Mouse (Mus musculus): ENCODE measurements around the gene Ctdspl.

Ctdspl gene

GRCm38 (mm10) chr9:119058245-119058644 lies 132.0 kb downstream of the Ctdspl start:
- no peak for DNase-seq (ENCODE audit: low read depth, low spot score)

- DNase-seq (ENCODE audit: low read depth, low spot score): no peak
These were observed 134.4 kb downstream of the Ctdspl start for GRCm38 (mm10) chr9:119060701-119061100.

- DNase-seq (ENCODE audit: low read depth, low spot score): no peak
These were observed 136.9 kb downstream of the Ctdspl start for GRCm38 (mm10) chr9:119063036-119063644.

- DNase-seq (ENCODE audit: low read depth, low spot score): no peak
These were observed 138.0 kb downstream of the Ctdspl start for GRCm38 (mm10) chr9:119064296-119064695.

- peak; percentile 85 for DNase-seq (ENCODE audit: low read depth, low spot score)
These were observed 141.3 kb downstream of the Ctdspl start for GRCm38 (mm10) chr9:119067601-119068000.

- DNase-seq (ENCODE audit: low read depth, low spot score): no peak
These were observed 142.0 kb downstream of the Ctdspl start for GRCm38 (mm10) chr9:119068266-119068665.

GRCm38 (mm10) chr9:119070173-119070825 lies 144.0 kb downstream of the Ctdspl start:
- no peak for DNase-seq (ENCODE audit: low read depth, low spot score)

GRCm38 (mm10) chr9:119071786-119072185 lies 145.5 kb downstream of the Ctdspl start:
- no peak for DNase-seq (ENCODE audit: low read depth, low spot score)

GRCm38 (mm10) chr9:119073184-119073895 lies 147.1 kb downstream of the Ctdspl start:
- no peak for DNase-seq (ENCODE audit: low read depth, low spot score)

- DNase-seq (ENCODE audit: low read depth, low spot score): no peak
These were observed 149.4 kb downstream of the Ctdspl start for GRCm38 (mm10) chr9:119075685-119076084.

- no peak for DNase-seq (ENCODE audit: low read depth, low spot score)
These were observed 153.9 kb downstream of the Ctdspl start for GRCm38 (mm10) chr9:119080040-119080675.

- peak; percentile 73 for DNase-seq (ENCODE audit: low read depth, low spot score)
These were observed 155.8 kb downstream of the Ctdspl start for GRCm38 (mm10) chr9:119082039-119082438.

- no peak for DNase-seq (ENCODE audit: low read depth, low spot score)
These were observed 156.6 kb downstream of the Ctdspl start for GRCm38 (mm10) chr9:119082656-119083430.

GRCm38 (mm10) chr9:119083966-119084365 lies 157.7 kb downstream of the Ctdspl start:
- DNase-seq (ENCODE audit: low read depth, low spot score): no peak

- no peak for DNase-seq (ENCODE audit: low read depth, low spot score)
These were observed 160.2 kb downstream of the Ctdspl start for GRCm38 (mm10) chr9:119086451-119086850.

- DNase-seq (ENCODE audit: low read depth, low spot score): no peak
These were observed 161.1 kb downstream of the Ctdspl start for GRCm38 (mm10) chr9:119087309-119087708.

GRCm38 (mm10) chr9:119088148-119088801 lies 162.0 kb downstream of the Ctdspl start:
- peak; percentile 86 for DNase-seq (ENCODE audit: low read depth, low spot score)

GRCm38 (mm10) chr9:119089437-119089836 lies 163.2 kb downstream of the Ctdspl start:
- no peak for DNase-seq (ENCODE audit: low read depth, low spot score)

- no peak for DNase-seq (ENCODE audit: low read depth, low spot score)
These were observed 164.2 kb downstream of the Ctdspl start for GRCm38 (mm10) chr9:119090462-119090861.

GRCm38 (mm10) chr9:119091581-119092310 lies 165.5 kb downstream of the Ctdspl start:
- DNase-seq (ENCODE audit: low read depth, low spot score): no peak

Data from mesoderm, embryonic 11.5 days (tissue).